Mouse (Mus musculus) cerebellum, adult 2 months (tissue): Measurements from ENCODE around the gene Tcf15.

Experiments
- CTCF ChIP-seq: fragments of 200-500 bp; IDR thresholded peaks from 2 replicates; pipeline ENCODE4 v1.5.1; 2011; ENCODE audit warnings: low read depth, mild to moderate bottlenecking, control low read depth, low read length, moderate library complexity, borderline replicate concordance; ENCODE audit not compliant: insufficient read depth
- POLR2A ChIP-seq: fragments of 200-500 bp; IDR thresholded peaks from 2 replicates; pipeline ENCODE4 v1.6.1; 2011; ENCODE audit warnings: low read length, control low read depth, borderline replicate concordance; ENCODE audit not compliant: insufficient read depth

DNA sequence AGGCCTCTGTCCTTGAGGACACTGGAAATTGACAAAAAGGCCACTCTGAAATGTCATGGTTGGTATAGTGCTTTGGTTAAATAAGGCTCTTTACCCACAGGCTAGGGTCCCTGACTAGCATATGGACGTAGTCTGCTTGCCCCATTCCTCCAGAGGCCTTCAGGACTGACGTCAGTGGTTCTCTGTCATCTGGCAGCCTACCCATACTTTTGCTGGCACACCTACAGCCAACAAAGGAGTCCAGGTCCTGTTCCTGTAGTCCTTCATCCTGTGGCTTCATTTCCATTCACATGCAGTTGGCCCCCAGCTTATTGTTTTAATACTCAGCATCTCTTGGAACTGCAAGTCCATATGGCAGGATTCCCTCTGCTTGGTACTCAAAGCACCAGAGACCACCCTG lies 46.4 kb upstream of the Tcf15 start:
- no peak for TF ChIP-seq POLR2A
- no peak for TF ChIP-seq CTCF
